Mouse (Mus musculus) neural tube, embryonic 11.5 days (tissue): Measurements from ENCODE around the gene Map1s. TPM values are rescaled to one million over a fixed set of nuclear protein-coding genes. Genes with fewer than 3 reads are reported as not detected.
A peak's percentile ranks its signal among the peaks of the same experiment; 100 is the strongest.

Source experiments
- ATAC-seq: fragments of 200-750 bp; cut with Nextera tagmentation; 2 replicates; pipeline ENCODE4 v1.8.0; 2017; ENCODE audit warnings: moderate number of reproducible peaks, mild to moderate bottlenecking, moderate TSS enrichment, moderate library complexity; ENCODE audit not compliant: insufficient read depth, low FRiP score, low TSS enrichment
- DNase-seq: peaks from one replicate; pipeline ENCODE4 v3.0.0-alpha.2; 2015; ENCODE audit warnings: low spot score
- H3K27ac ChIP-seq: fragments of 300-500 bp; sonication (generic); 2 replicates; pipeline ENCODE4 v1.5.1; 2014; ENCODE audit warnings: low read depth, mild to moderate bottlenecking, low read length
- H3K27me3 ChIP-seq: fragments of 300-500 bp; sonication (generic); 2 replicates; pipeline ENCODE4 v1.6.1; 2014; ENCODE audit warnings: mild to moderate bottlenecking, low read length, mixed read lengths; ENCODE audit not compliant: control insufficient read depth, insufficient read depth
- H3K36me3 ChIP-seq: fragments of 300-500 bp; sonication (generic); 2 replicates; pipeline ENCODE4 v1.6.1; 2014; ENCODE audit warnings: mild to moderate bottlenecking, low read length, moderate library complexity, mixed read lengths; ENCODE audit not compliant: control insufficient read depth, insufficient read depth
- H3K4me1 ChIP-seq: fragments of 300-500 bp; sonication (generic); 2 replicates; pipeline ENCODE4 v1.6.1; 2014; ENCODE audit warnings: low read length, mixed read lengths; ENCODE audit not compliant: control insufficient read depth, insufficient read depth
- H3K4me2 ChIP-seq: fragments of 300-500 bp; sonication (generic); 2 replicates; pipeline ENCODE4 v1.6.1; 2014; ENCODE audit warnings: low read depth, mild to moderate bottlenecking, moderate library complexity
- H3K4me3 ChIP-seq: fragments of 300-500 bp; sonication (generic); 2 replicates; pipeline ENCODE4 v1.5.1; 2014; ENCODE audit warnings: low read depth, low read length
- H3K9ac ChIP-seq: fragments of 300-500 bp; sonication (generic); 2 replicates; pipeline ENCODE4 v1.6.1; 2014; ENCODE audit warnings: mild to moderate bottlenecking, low read length
- H3K9me3 ChIP-seq: fragments of 300-500 bp; sonication (generic); 2 replicates; pipeline ENCODE4 v1.6.1; 2016; ENCODE audit warnings: low read length; ENCODE audit not compliant: control insufficient read depth
- WGBS: fragments of 180-500 bp; shearing (Covaris S2); extraction: QIAGEN DNeasy Blood & Tissue Kit; methylation state at CpG from one replicate; pipeline ENCODE4 v1.1.7; 2014; 5-methylcytosine and 5-hydroxymethylcytosine counted together
- polyA plus RNA-seq: library from polyadenylated mRNA; unstranded; fragments of >200 nt; fragmentation: Nextera tagmentation; extraction: Ambion mirVana; gene quantifications from 2 replicates; pipeline ENCODE4 v1.2.1, GENCODE M21; 2014

Map1s gene
- polyA plus RNA-seq, result 45.4 and 47.1 TPM in 2 replicates

DNA sequence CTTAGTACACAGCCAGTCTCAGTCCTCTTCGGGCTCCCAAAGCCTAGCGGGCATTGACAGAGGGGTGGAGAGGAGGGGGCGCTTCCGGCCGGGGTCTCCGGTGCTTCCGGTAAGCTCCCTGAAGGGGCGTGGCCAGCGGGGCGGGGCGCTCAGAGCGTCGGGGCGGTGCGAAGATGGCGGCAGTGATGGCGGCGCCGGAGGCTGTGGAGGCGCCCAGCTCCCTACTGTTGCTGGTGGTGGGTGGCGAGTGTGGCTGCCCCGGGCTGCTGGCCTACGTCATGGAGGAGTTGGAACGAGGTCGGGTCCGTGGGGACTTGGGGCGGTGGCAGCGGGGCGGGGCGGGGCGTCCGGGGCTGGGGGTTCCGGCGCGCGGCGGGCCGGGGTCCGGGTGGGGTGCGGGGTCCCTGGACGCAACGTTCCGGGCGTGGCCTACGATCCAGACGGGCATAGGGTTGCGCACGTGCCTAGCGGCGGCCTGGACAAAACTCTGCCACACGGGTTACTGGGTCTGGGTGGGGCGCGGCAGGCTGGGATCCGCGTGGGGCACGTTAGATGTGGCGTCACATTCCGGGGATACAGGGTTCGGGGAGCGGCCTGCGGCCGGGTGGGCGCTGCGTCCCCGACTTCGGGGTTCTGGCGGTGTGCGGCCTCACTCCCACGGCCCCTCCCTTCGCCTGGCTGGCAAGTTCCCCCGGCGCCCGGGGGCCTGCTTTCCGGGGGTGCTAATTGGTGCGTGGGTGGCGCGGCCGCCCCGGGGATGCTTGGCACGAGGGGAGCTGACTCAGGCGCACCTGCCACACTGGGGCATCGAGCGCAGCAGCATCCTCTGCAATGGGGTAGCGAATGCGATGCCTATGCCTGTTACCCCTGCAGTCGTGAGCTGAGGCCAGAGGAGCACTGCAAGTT lies at the start of gene Map1s:
Gene Map1s, plus strand, starts transcription at position 102 of the 906 bp plus-strand sequence.
- H3K4me3 ChIP-seq, result peak within 1 kb of the TSS; percentile 91
- no peaks in the 10 kb centered on the region for H3K9me3 ChIP-seq
- H3K27ac ChIP-seq, result peak within 1 kb of the TSS; percentile 79
- ATAC-seq (peak; percentile 91), DNase-seq (peak; percentile 95)
- 0% methylated on average over 58 of the region's 86 CpGs for WGBS
- H3K36me3 ChIP-seq, result no peaks in the 10 kb centered on the region
- H3K4me1 ChIP-seq, result peaks cover 11% of the 10 kb centered on the region
- H3K4me2 ChIP-seq, result peak within 1 kb of the TSS; percentile 97
- peak within 1 kb of the TSS; percentile 90 for H3K9ac ChIP-seq
- H3K27me3 ChIP-seq, result no peaks in the 10 kb centered on the region

DNA sequence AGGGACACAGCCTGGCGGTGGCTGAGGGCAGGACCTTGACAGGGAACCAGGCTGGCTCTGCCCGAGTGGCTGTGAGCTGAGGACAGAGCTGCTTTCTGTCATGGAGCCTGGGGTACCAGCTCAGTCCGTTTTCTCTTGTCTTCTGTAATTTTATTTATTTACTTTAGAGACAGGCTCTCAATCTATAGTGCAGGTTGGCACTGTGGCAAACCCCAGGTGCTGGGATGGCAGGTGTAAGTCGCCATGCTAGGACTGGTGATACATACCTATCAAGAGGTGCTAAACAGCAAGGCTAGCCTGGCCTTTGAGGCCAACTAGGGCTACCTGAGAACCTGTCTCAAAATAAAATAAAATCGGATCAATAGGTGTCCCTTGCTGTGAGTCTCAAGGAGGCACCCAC lies 49.7 kb upstream of the Map1s start:
- Histone ChIP-seq H3K4me2 (no peak overlapping the region), H3K27ac (no peak overlapping the region), H3K4me1 (peaks cover 13% of the 10 kb centered on the region; the same call in 1 of the 2 replicates), H3K4me3 (no peak overlapping the region), H3K36me3 (no peaks in the 10 kb centered on the region), H3K27me3 (no peaks in the 10 kb centered on the region), H3K9ac (no peak overlapping the region), H3K9me3 (no peaks in the 10 kb centered on the region)
- ATAC-seq (no peak), DNase-seq (no peak)
- WGBS, result 72% methylated on average over 5 of the region's 5 CpGs

DNA sequence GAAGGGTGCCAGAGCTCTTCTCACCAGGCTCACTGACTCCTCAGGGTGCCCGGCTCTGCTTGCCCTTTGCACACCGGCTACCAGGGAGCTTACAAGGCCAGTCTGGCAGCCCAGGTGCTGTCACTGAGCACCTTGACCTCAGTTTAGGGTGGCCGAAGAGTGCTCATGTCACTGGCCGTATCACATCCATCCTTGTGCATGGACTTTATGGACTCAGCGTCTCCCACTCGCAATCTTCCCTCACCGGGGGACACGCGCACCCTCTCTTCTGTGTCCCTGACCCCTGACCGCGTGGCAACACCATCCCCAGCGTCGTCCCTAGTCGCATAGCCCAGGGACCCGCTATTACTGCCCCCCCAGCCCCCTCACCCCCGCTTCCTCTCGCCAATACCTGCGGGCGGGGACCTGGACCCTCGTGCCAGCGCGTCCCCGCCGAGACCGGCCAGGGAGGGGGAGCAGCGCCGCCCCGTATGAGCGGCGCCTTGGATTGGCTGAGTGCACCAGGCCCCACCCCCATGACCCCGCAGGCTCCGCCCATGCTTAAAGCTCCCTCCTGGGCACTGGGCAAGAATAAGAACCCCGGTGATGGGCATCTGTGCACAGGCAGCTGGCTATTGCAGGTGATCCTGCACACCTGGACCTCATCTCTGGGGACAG lies 49.1 kb upstream of the Map1s start:
- DNase-seq, result peak; percentile 79
- no peaks in the 10 kb centered on the region for H3K9me3 ChIP-seq
- H3K36me3 ChIP-seq, result no peaks in the 10 kb centered on the region
- peak overlapping the region; percentile 34 for H3K4me3 ChIP-seq
- peaks cover 13% of the 10 kb centered on the region; the same call in 1 of the 2 replicates for H3K4me1 ChIP-seq
- H3K4me2 ChIP-seq, result peak overlapping the region; percentile 83
- 8% methylated on average over 33 of the region's 33 CpGs for WGBS
- ATAC-seq, result peak; percentile 82
- no peak overlapping the region for H3K27ac ChIP-seq
- peaks cover 4% of the 10 kb centered on the region; the same call in 1 of the 2 replicates for H3K27me3 ChIP-seq
- peak overlapping the region; percentile 43 for H3K9ac ChIP-seq

DNA sequence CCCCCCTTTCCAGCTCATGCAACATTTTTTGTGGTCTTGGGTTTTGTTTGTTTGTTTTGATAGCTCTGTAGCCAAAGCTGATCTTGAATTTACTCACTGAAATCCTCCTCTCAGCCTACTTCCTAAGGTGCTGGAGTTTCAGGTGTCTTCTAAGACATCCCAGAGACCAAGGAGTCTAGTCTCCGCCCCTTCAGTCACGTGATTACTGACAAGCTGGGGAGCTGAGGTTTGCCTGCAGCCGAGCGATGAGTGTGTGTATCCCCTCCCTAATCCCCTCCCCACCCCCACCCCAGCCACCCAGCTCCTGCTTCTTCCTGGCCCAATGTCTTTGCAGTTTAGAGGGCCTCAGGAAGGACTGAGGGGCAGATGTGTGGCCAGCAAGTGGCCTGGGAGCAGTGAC lies 48.2 kb upstream of the Map1s start:
- H3K9ac ChIP-seq, result 0 out of 2 replicates have a peak overlapping the region, but pooled peaks have one; percentile 2
- no peak overlapping the region; the same call in 1 of the 2 replicates for H3K27ac ChIP-seq
- no peaks in the 10 kb centered on the region for H3K36me3 ChIP-seq
- no peak for DNase-seq
- H3K4me3 ChIP-seq, result no peak overlapping the region
- H3K4me1 ChIP-seq, result peaks cover 18% of the 10 kb centered on the region
- ATAC-seq, result no peak
- peaks cover 13% of the 10 kb centered on the region for H3K27me3 ChIP-seq
- no peak overlapping the region for H3K4me2 ChIP-seq
- WGBS, result 16% methylated on average over 4 of the region's 4 CpGs
- H3K9me3 ChIP-seq, result no peaks in the 10 kb centered on the region

DNA sequence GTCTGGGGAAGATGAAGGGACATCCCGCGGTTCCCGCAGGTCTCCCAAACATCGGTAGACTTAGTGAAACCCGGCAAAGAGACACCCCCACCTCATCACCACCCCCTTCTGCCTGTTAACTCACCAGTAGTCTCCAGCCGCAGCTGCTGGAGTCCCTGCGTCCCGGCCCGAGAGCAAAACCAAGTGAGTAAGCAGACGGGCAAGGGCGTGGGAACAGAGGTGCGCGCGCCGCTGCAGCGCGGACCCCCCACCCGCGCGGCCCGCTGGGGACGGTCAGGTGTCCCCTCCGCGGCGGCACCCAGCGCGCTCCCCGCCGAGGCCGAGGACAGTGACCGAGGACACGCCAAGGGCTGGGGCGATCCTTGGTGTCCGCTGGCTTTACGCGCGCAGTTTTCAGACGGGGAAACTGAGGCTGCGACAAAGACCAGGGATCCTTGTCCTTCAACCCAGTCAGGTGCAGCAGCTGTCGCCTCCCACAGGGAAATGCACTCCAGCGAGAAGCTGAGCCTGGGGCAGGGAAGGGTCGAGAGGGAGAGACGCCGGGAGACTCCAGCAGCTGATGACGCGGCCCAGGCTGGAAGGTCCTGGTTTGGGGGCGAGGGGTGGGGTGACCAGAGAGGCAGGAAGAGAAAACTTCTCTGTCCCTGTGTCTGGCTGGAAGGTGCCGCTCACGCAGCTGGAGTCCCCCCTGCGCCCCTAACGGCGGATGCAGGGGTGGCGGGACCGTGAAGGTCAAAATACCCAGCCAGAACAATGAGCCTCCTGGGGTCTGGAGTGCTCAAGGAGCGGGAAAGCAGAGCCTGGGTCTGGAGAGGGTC lies 42.7 kb upstream of the Map1s start, which contains the start of gene Kcnn1:
Gene Kcnn1, minus strand, starts transcription at position 435 of the 818 bp plus-strand sequence.
- peak within 1 kb of the TSS; percentile 96 for H3K4me2 ChIP-seq
- H3K9me3 ChIP-seq, result no peaks in the 10 kb centered on the region
- H3K27me3 ChIP-seq, result peaks cover 17% of the 10 kb centered on the region
- DNase-seq, result peak; percentile 69
- peak within 1 kb of the TSS; percentile 83 for H3K27ac ChIP-seq
- WGBS, result under 1% methylated on average over 55 of the region's 55 CpGs
- no peak; the same call in 1 of the 2 replicates for ATAC-seq
- H3K4me3 ChIP-seq, result peak within 1 kb of the TSS; percentile 56
- H3K36me3 ChIP-seq, result peaks cover 4% of the 10 kb centered on the region; the same call in 1 of the 2 replicates
- H3K9ac ChIP-seq, result peak within 1 kb of the TSS; percentile 58
- H3K4me1 ChIP-seq, result peaks cover 33% of the 10 kb centered on the region

DNA sequence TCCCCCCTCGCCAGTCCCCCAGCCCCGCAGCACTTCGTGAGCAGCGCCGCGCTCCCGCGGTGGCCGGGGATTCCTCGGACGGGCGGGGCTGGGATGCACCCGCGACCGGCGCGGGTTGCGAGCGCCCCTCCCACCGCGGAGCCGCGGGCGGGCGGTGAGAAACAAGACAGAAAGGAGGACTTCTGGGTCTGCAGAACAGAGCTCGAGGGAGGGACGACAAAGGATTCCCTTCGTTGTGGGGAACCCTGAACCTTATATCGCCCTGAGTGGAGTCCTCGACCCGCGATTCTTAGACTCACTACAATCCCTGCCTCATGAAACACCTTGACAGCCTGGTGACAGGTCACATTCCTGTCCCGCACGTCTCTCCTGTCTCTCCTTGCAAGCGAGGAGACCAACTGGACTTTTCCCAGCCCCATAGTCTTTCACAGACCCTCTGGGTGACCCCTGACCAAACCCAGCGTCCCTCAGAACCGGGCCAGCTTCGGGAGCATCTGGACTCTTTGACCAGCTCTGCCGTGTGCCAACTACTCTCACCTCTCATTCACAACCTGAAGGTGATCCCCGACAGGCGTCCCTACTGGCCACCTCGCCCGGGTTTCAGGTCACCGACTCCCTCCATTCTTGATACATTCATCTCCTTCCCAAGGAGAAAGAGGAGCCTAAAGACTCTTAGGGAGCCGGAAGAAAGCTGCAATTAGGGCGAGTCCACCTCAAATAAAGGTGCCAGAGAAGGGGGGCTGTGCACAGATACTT lies 41.6 kb upstream of the Map1s start:
- peak; percentile 73 for DNase-seq
- H3K9ac ChIP-seq, result peak overlapping the region; percentile 58
- ATAC-seq, result no peak
- peak overlapping the region; percentile 83 for H3K27ac ChIP-seq
- WGBS, result under 1% methylated on average over 46 of the region's 46 CpGs
- peak overlapping the region; percentile 56 for H3K4me3 ChIP-seq
- H3K9me3 ChIP-seq, result no peaks in the 10 kb centered on the region
- H3K4me2 ChIP-seq, result peak overlapping the region; percentile 96
- peaks cover 37% of the 10 kb centered on the region for H3K4me1 ChIP-seq
- H3K36me3 ChIP-seq, result peaks cover 5% of the 10 kb centered on the region; the same call in 1 of the 2 replicates
- peaks cover 17% of the 10 kb centered on the region for H3K27me3 ChIP-seq

DNA sequence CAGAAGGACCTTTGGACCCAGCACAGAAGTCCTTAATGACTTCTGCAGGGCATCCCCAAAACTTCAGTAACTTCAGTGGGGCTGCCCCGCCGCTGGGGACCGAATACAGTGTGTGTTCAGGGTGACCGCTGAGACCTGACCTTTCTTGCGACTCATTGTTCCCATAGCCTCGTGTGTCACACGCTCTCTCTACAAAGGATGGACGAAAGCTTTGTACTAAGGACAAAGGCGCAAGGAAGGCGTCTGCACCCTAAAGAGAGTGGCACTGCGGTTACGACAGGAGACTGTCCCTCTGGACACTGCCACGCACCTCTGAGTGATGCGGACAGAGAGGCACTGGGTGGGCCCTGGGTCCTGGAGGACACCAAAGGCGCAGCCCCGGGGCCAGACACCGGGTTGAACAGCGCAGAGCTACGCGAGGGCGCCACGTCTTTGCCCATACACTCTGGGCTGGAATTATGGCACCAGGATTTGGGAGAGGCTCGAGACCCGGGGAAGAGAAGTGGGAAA lies 41.0 kb upstream of the Map1s start:
- WGBS, result under 1% methylated on average over 24 of the region's 24 CpGs
- H3K36me3 ChIP-seq, result peaks cover 5% of the 10 kb centered on the region; the same call in 1 of the 2 replicates
- peaks cover 40% of the 10 kb centered on the region for H3K4me1 ChIP-seq
- peak; percentile 7 for ATAC-seq
- H3K4me2 ChIP-seq, result peak overlapping the region; percentile 96
- H3K27ac ChIP-seq, result peak overlapping the region; percentile 83
- H3K27me3 ChIP-seq, result peaks cover 17% of the 10 kb centered on the region
- DNase-seq, result peak; percentile 70
- no peaks in the 10 kb centered on the region for H3K9me3 ChIP-seq
- peak overlapping the region; percentile 58 for H3K9ac ChIP-seq
- peak overlapping the region; percentile 56 for H3K4me3 ChIP-seq
